Mouse (Mus musculus): Measurements from ENCODE around the gene Utrn. TPM values are rescaled to one million over a fixed set of nuclear protein-coding genes. Genes with fewer than 3 reads are reported as not detected.
A peak's percentile ranks its signal among the peaks of the same experiment; 100 is the strongest.

Utrn gene
- total and polyA plus RNA-seq, 3 experiments, result 0.31 to 1.1 (median 0.67) TPM

DNA sequence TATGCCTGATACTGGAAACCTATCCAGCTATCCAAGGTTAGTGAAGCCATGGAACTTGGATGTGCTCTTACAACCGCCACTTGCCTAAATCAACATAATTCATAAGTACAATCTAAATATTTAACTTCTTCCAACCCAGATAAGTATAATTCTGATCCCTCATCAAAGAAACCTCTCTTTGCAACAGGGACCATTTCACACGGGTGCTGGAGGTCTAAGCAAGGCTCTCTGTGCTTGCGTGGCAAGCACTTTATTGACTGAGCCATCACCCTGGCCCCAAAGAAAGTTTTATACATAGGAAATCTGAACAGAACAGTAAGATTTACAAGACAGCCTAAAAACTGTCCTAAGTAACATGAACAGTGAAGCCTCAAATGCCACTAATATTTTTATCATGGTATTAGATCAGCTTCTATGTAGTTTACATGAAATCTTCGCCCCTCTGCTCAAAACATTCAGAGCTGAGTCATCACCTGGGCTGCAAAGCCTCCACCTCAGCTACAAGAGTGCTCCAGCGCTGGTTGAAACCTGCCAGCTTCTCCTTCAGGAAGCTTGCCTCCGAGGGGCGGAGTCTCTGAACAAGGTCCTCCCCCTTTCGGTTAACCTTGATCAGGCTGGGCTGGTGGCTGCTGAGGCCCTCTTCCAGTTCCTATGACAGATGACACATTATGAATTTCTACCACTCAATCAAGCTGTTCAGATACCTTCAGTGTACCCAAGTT lies 211.0 kb downstream of the Utrn start:
- H3K36me3 ChIP-seq (replicated peaks in 1 of 2; ENCODE audit: control insufficient read depth in 1 of 2, insufficient read depth in 1 of 2, low read length in 1 of 2), result no peaks in the 10 kb centered on the region
- no peak overlapping the region for H3K4me3 ChIP-seq (replicated peaks in 1 of 3; ENCODE audit: low read depth in 2 of 3, low read length in 2 of 3, poor library complexity in 1 of 3)
- H3K27ac ChIP-seq (ENCODE audit: insufficient read depth, low read depth), result no peak overlapping the region
- no peak overlapping the region for H3K4me2 ChIP-seq (ENCODE audit: insufficient read depth, low read depth, poor library complexity, severe bottlenecking)
- no peak for TF ChIP-seq USF1 (IDR thresholded peaks at IDR 0.05; ENCODE audit: low read depth, low read length)
- TF ChIP-seq CHD1 (IDR thresholded peaks at IDR 0.05; ENCODE audit: low read depth, low read length), result no peak
- no peak for TF ChIP-seq ZNF384 (IDR thresholded peaks at IDR 0.05; ENCODE audit: low read depth, low read length)
- no peak for TF ChIP-seq TCF12 (IDR thresholded peaks at IDR 0.05; ENCODE audit: low read depth, low read length)
- no peak for TF ChIP-seq SIN3A (IDR thresholded peaks at IDR 0.05; ENCODE audit: low read length)
- dilution Hi-C loops (cut with MboI; ENCODE audit: extremely low pct_ligation_motif_present, extremely low pct_unique_long_range_greater_than_20kb, low sequenced_read_pairs) (no loop called here), in situ Hi-C loops (cut with MboI; ENCODE audit: low pct_ligation_motif_present, low pct_unique_long_range_greater_than_20kb, low sequenced_read_pairs) (no loop called here)
- no peaks in the 10 kb centered on the region for H3K79me2 ChIP-seq (replicated peaks; ENCODE audit: control insufficient read depth, extremely low read depth, insufficient read depth, poor library complexity, severe bottlenecking)
- no peaks in the 10 kb centered on the region for H3K27me3 ChIP-seq (replicated peaks)
- no peak overlapping the region for H3K9ac ChIP-seq (ENCODE audit: insufficient read depth, low read depth)
- peaks cover 0 to 2% of the 10 kb centered on the region in 2 experiments; a peak in 1 of 4 replicates for H3K4me1 ChIP-seq (ENCODE audit: control insufficient read depth in 1 of 2, insufficient read depth in 2 of 2)
- peaks cover 4% of the 10 kb centered on the region for H3K9me3 ChIP-seq (replicated peaks; ENCODE audit: low read length)
- peak; percentile 9 for DNase-seq (ENCODE audit: extremely low read depth)

- H3K9me3 ChIP-seq (replicated peaks; ENCODE audit: low read length), result no peaks in the 10 kb centered on the region
- no peak for DNase-seq (ENCODE audit: extremely low read depth)
- no peak overlapping the region for H3K4me3 ChIP-seq (replicated peaks in 1 of 3; ENCODE audit: low read depth in 2 of 3, low read length in 2 of 3, poor library complexity in 1 of 3)
- no peaks in the 10 kb centered on the region for H3K4me1 ChIP-seq (ENCODE audit: control insufficient read depth in 1 of 2, insufficient read depth in 2 of 2)
- dilution Hi-C loops (cut with MboI; ENCODE audit: extremely low pct_ligation_motif_present, extremely low pct_unique_long_range_greater_than_20kb, low sequenced_read_pairs), result no loop called here
- H3K79me2 ChIP-seq (replicated peaks; ENCODE audit: control insufficient read depth, extremely low read depth, insufficient read depth, poor library complexity, severe bottlenecking), result no peaks in the 10 kb centered on the region
- H3K36me3 ChIP-seq (replicated peaks in 1 of 2; ENCODE audit: control insufficient read depth in 1 of 2, insufficient read depth in 1 of 2, low read length in 1 of 2), result no peaks in the 10 kb centered on the region
- no peak overlapping the region for H3K9ac ChIP-seq (ENCODE audit: insufficient read depth, low read depth)
- H3K27me3 ChIP-seq (replicated peaks), result no peaks in the 10 kb centered on the region
- TF ChIP-seq KAT2A (IDR thresholded peaks at IDR 0.05; ENCODE audit: insufficient replicate concordance, low read length) (no peak), ZMIZ1 (IDR thresholded peaks at IDR 0.05; ENCODE audit: low read depth, low read length) (no peak), MAZ (IDR thresholded peaks at IDR 0.05; ENCODE audit: low read depth, low read length) (no peak), IRF4 (IDR thresholded peaks at IDR 0.05; ENCODE audit: low read depth, low read length) (no peak), EP300 (IDR thresholded peaks at IDR 0.05; ENCODE audit: low read length) (no peak), POLR2AphosphoS2 (IDR thresholded peaks at IDR 0.05; ENCODE audit: low read depth, low read length) (no peak), CHD2 (IDR thresholded peaks at IDR 0.05; ENCODE audit: low read length) (no peak), NELFE (IDR thresholded peaks at IDR 0.05; ENCODE audit: low read depth, low read length) (no peak), ZC3H11A (IDR thresholded peaks at IDR 0.05; ENCODE audit: low read depth, low read length) (no peak), MXI1 (IDR thresholded peaks at IDR 0.05; ENCODE audit: low read depth, low read length) (no peak), PAX5 (IDR thresholded peaks at IDR 0.05; ENCODE audit: low read length) (no peak), BHLHE40 (IDR thresholded peaks at IDR 0.05; ENCODE audit: low read depth, low read length) (no peak), UBTF (IDR thresholded peaks at IDR 0.05; ENCODE audit: low read depth, low read length) (no peak), MAFK (IDR thresholded peaks at IDR 0.05; ENCODE audit: insufficient replicate concordance, low read length) (no peak)
- in situ Hi-C loops (cut with MboI; ENCODE audit: low pct_ligation_motif_present, low pct_unique_long_range_greater_than_20kb, low sequenced_read_pairs), result no loop called here
- H3K27ac ChIP-seq (ENCODE audit: insufficient read depth, low read depth), result no peak overlapping the region
- H3K4me2 ChIP-seq (ENCODE audit: insufficient read depth, low read depth, poor library complexity, severe bottlenecking), result no peak overlapping the region
These were observed 216.2 kb downstream of the Utrn start for GRCm38 (mm10) chr10:12652988-12653387.
